Mouse (Mus musculus): Measurements from ENCODE around the gene Scrt2. TPM values are rescaled to one million over a fixed set of nuclear protein-coding genes. Genes with fewer than 3 reads are reported as not detected.

The Scrt2 gene
- polyA plus RNA-seq, 1 experiment from 2014 or later, result not detected

GRCm38 (mm10) chr2:152139191-152139987 lies 58.1 kb downstream of the Scrt2 start:
- peaks cover 13% of the 10 kb centered on the region; the same call in 1 of the 2 replicates for H3K27me3 ChIP-seq (replicated peaks; ENCODE audit: insufficient read depth, low read length)
- H3K27ac ChIP-seq (ENCODE audit: low read length), result no peak overlapping the region
- H3K4me1 ChIP-seq (ENCODE audit: insufficient read depth, low read depth, low read length), result peaks cover 10% of the 10 kb centered on the region; the same call in 1 of the 2 replicates
- DNase-seq (ENCODE audit: low spot score) (no peak), ATAC-seq (no peak)
- H3K9me3 ChIP-seq (ENCODE audit: low read length), result no peaks in the 10 kb centered on the region
- no peak overlapping the region for H3K4me2 ChIP-seq (replicated peaks; ENCODE audit: low read depth, low read length)
- H3K9ac ChIP-seq (replicated peaks; ENCODE audit: low read depth), result no peak overlapping the region
- H3K36me3 ChIP-seq (ENCODE audit: insufficient read depth, low read length), result no peaks in the 10 kb centered on the region
- H3K4me3 ChIP-seq (ENCODE audit: low read depth, low read length), result no peak overlapping the region
- no peak for TF ChIP-seq EP300 (IDR thresholded peaks at IDR 0.05)
- TF ChIP-seq CTCF (IDR thresholded peaks at IDR 0.05), result no peak
- WGBS, result 69% methylated on average over 10 of the region's 10 CpGs

- TF ChIP-seq EP300 (IDR thresholded peaks at IDR 0.05), result no peak
- no peak for TF ChIP-seq CTCF (IDR thresholded peaks at IDR 0.05)
- peaks cover 20% of the 10 kb centered on the region; the same call in 1 of the 2 replicates for H3K27me3 ChIP-seq (replicated peaks; ENCODE audit: insufficient read depth, low read length)
These were observed 59.6 kb downstream of the Scrt2 start for GRCm38 (mm10) chr2:152140941-152141340.

GRCm38 (mm10) chr2:152141491-152141890 lies 60.2 kb downstream of the Scrt2 start:
- H3K27me3 ChIP-seq (replicated peaks; ENCODE audit: insufficient read depth, low read length), result peaks cover 20% of the 10 kb centered on the region; the same call in 1 of the 2 replicates
- peaks cover 10% of the 10 kb centered on the region; the same call in 1 of the 2 replicates for H3K4me1 ChIP-seq (ENCODE audit: insufficient read depth, low read depth, low read length)
- H3K9ac ChIP-seq (replicated peaks; ENCODE audit: low read depth), result no peak overlapping the region
- H3K4me3 ChIP-seq (ENCODE audit: low read depth, low read length), result peak overlapping the region; percentile 44
- H3K36me3 ChIP-seq (ENCODE audit: insufficient read depth, low read length), result no peaks in the 10 kb centered on the region
- TF ChIP-seq EP300 (IDR thresholded peaks at IDR 0.05) (no peak), CTCF (IDR thresholded peaks at IDR 0.05) (no peak)
- 35% methylated on average over 1 of the region's 1 CpGs for WGBS
- H3K9me3 ChIP-seq (ENCODE audit: low read length), result no peaks in the 10 kb centered on the region
- ATAC-seq (no peak), DNase-seq (ENCODE audit: low spot score) (no peak)
- H3K4me2 ChIP-seq (replicated peaks; ENCODE audit: low read depth, low read length), result peak overlapping the region; percentile 78
- H3K27ac ChIP-seq (ENCODE audit: low read length), result peak overlapping the region; percentile 52; the same call in 1 of the 2 replicates

More at GRCm38 (mm10) chr2:152140941-152141340, 59.6 kb downstream of the Scrt2 start:
- ATAC-seq (no peak), DNase-seq (ENCODE audit: low spot score) (no peak)
- H3K9me3 ChIP-seq (ENCODE audit: low read length), result no peaks in the 10 kb centered on the region
- H3K9ac ChIP-seq (replicated peaks; ENCODE audit: low read depth), result no peak overlapping the region
- WGBS, result 58% methylated on average over 11 of the region's 11 CpGs
- H3K4me2 ChIP-seq (replicated peaks; ENCODE audit: low read depth, low read length), result no peak overlapping the region
- no peaks in the 10 kb centered on the region for H3K36me3 ChIP-seq (ENCODE audit: insufficient read depth, low read length)
- no peak overlapping the region for H3K27ac ChIP-seq (ENCODE audit: low read length)
- H3K4me1 ChIP-seq (ENCODE audit: insufficient read depth, low read depth, low read length), result peaks cover 10% of the 10 kb centered on the region; the same call in 1 of the 2 replicates
- no peak overlapping the region for H3K4me3 ChIP-seq (ENCODE audit: low read depth, low read length)

GRCm38 (mm10) chr2:152142046-152142445 lies 60.7 kb downstream of the Scrt2 start:
- H3K36me3 ChIP-seq (ENCODE audit: insufficient read depth, low read length), result no peaks in the 10 kb centered on the region
- H3K27ac ChIP-seq (ENCODE audit: low read length), result peak overlapping the region; percentile 52; the same call in 1 of the 2 replicates
- TF ChIP-seq CTCF (IDR thresholded peaks at IDR 0.05) (no peak), EP300 (IDR thresholded peaks at IDR 0.05) (no peak)
- peak; percentile 58 for DNase-seq (ENCODE audit: low spot score)
- H3K9ac ChIP-seq (replicated peaks; ENCODE audit: low read depth), result peak overlapping the region; percentile 29; the same call in 1 of the 2 replicates
- 4% methylated on average over 13 of the region's 13 CpGs for WGBS
- H3K4me1 ChIP-seq (ENCODE audit: insufficient read depth, low read depth, low read length), result peaks cover 10% of the 10 kb centered on the region; the same call in 1 of the 2 replicates
- no peaks in the 10 kb centered on the region for H3K9me3 ChIP-seq (ENCODE audit: low read length)
- peak overlapping the region; percentile 44 for H3K4me3 ChIP-seq (ENCODE audit: low read depth, low read length)
- peak; percentile 75 for ATAC-seq
- peak overlapping the region; percentile 78 for H3K4me2 ChIP-seq (replicated peaks; ENCODE audit: low read depth, low read length)
- peaks cover 20% of the 10 kb centered on the region; the same call in 1 of the 2 replicates for H3K27me3 ChIP-seq (replicated peaks; ENCODE audit: insufficient read depth, low read length)

- Histone ChIP-seq H3K9ac (replicated peaks; ENCODE audit: low read depth) (no peak overlapping the region), H3K4me3 (ENCODE audit: low read depth, low read length) (peak overlapping the region; percentile 44; the same call in 1 of the 2 replicates), H3K36me3 (ENCODE audit: insufficient read depth, low read length) (no peaks in the 10 kb centered on the region), H3K9me3 (ENCODE audit: low read length) (no peaks in the 10 kb centered on the region), H3K27ac (ENCODE audit: low read length) (no peak overlapping the region), H3K27me3 (replicated peaks; ENCODE audit: insufficient read depth, low read length) (peaks cover 20% of the 10 kb centered on the region; the same call in 1 of the 2 replicates), H3K4me2 (replicated peaks; ENCODE audit: low read depth, low read length) (peak overlapping the region; percentile 78), H3K4me1 (ENCODE audit: insufficient read depth, low read depth, low read length) (peaks cover 10% of the 10 kb centered on the region; the same call in 1 of the 2 replicates)
- TF ChIP-seq CTCF (IDR thresholded peaks at IDR 0.05) (no peak), EP300 (IDR thresholded peaks at IDR 0.05) (no peak)
- ATAC-seq (no peak), DNase-seq (ENCODE audit: low spot score) (no peak)
- WGBS, result 3% methylated on average over 10 of the region's 11 CpGs
These were observed 61.2 kb downstream of the Scrt2 start for GRCm38 (mm10) chr2:152142571-152142970.
